Mouse (Mus musculus): ENCODE measurements around the gene Trim11. TPM values are rescaled to one million over a fixed set of nuclear protein-coding genes. Genes with fewer than 3 reads are reported as not detected.
A peak's percentile ranks its signal among the peaks of the same experiment; 100 is the strongest.

The Trim11 gene
- total and polyA plus RNA-seq, 3 experiments: 24.8 to 27.0 TPM; not detected in 1

- peaks cover 5 to 16% of the 10 kb centered on the region in 2 experiments; a peak in 3 of 4 replicates for H3K4me1 ChIP-seq (ENCODE audit: control insufficient read depth in 1 of 2, insufficient read depth in 2 of 2, low read length in 2 of 2)
These were observed 22.0 kb upstream of the Trim11 start for GRCm38 (mm10) chr11:58955868-58956257.

DNA sequence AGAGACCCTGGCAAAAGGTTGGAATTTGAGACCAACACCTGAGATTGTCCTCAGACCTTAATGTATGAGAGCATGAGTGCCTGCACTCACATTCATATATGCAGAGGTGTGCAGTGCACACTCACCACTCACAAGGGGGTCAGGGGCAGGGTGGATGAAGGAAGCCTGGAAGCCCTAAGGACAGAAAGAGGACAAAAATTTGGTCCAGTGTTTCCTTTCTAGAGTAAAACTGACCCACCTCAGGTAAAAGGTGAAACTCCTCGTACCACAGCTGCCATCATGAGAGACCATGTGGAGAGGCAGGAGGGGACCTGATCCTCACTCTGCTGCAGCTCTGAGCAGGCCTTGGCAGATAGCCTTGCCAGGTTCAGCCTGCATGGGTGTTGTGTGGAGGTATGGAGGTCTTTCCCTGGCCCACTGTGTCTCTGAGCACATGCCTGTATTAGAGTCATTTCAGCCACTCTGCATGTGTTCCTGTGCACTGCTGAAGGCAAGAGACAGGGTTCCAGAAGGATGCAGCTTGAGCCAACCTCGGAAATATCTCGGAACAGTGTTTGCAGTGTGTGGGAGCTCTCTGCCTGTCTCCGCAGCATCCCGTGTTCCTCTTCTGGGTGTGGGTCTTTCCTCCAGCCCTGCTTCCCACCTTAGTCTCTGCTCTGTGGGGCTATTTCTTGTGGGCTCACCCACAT lies 20.5 kb upstream of the Trim11 start:
- Histone ChIP-seq H3K27ac (ENCODE audit: control insufficient read depth, low read depth, low read length) (no peak overlapping the region), H3K27me3 (ENCODE audit: control insufficient read depth in 1 of 2, insufficient read depth in 2 of 2, low read length in 2 of 2) (no peaks in the 10 kb centered on the region), H3K79me2 (ENCODE audit: control insufficient read depth, insufficient read depth, low read length, poor library complexity) (peaks cover 11% of the 10 kb centered on the region), H3K9ac (ENCODE audit: control insufficient read depth, low read depth, low read length, poor library complexity, severe bottlenecking) (no peak overlapping the region), H3K9me3 (replicated peaks; ENCODE audit: insufficient read depth, low read length) (no peaks in the 10 kb centered on the region), H3K4me3 (ENCODE audit: control insufficient read depth in 1 of 2, insufficient read depth in 1 of 2, low read depth in 2 of 2, low read length in 2 of 2) (no peak overlapping the region), H3K4me1 (ENCODE audit: control insufficient read depth in 1 of 2, insufficient read depth in 2 of 2, low read length in 2 of 2) (peaks cover 5 to 16% of the 10 kb centered on the region in 2 experiments; a peak in 3 of 4 replicates), H3K36me3 (ENCODE audit: control insufficient read depth in 1 of 2, insufficient read depth in 2 of 2, low read length in 2 of 2) (peaks cover 0 to 14% of the 10 kb centered on the region in 2 experiments; a peak in 2 of 4 replicates)
- no peak for DNase-seq (ENCODE audit: low read depth, low spot score)
- TF ChIP-seq EP300 (IDR thresholded peaks at IDR 0.05; ENCODE audit: low read depth in 1 of 2, low read length in 2 of 2) (no peak), SIN3A (IDR thresholded peaks at IDR 0.05; ENCODE audit: low read length) (no peak), MAFK (IDR thresholded peaks at IDR 0.05; ENCODE audit: borderline replicate concordance, low read depth, low read length) (no peak), USF2 (IDR thresholded peaks at IDR 0.05; ENCODE audit: borderline replicate concordance in 1 of 2, insufficient read depth in 1 of 2, low read depth in 1 of 2, low read length in 2 of 2) (no peak), NELFE (IDR thresholded peaks at IDR 0.05; ENCODE audit: low read depth, low read length) (no peak)

More at GRCm38 (mm10) chr11:58955868-58956257, 22.0 kb upstream of the Trim11 start:
- H3K27ac ChIP-seq (ENCODE audit: control insufficient read depth, low read depth, low read length): peak overlapping the region; percentile 92
- H3K27me3 ChIP-seq (ENCODE audit: control insufficient read depth in 1 of 2, insufficient read depth in 2 of 2, low read length in 2 of 2): peaks cover 0 to 3% of the 10 kb centered on the region in 2 experiments; a peak in 2 of 4 replicates
- TF ChIP-seq NELFE (IDR thresholded peaks at IDR 0.05; ENCODE audit: low read depth, low read length) (0 out of 2 replicates have a peak, but pooled peaks have one; percentile 6), KAT2A (conservative IDR thresholded peaks at IDR 0.05; ENCODE audit: low read depth, low read length) (no peak)
- H3K9me3 ChIP-seq (replicated peaks; ENCODE audit: insufficient read depth, low read length): no peaks in the 10 kb centered on the region
- peak overlapping the region; percentile 82 for H3K9ac ChIP-seq (ENCODE audit: control insufficient read depth, low read depth, low read length, poor library complexity, severe bottlenecking)
- peaks cover 11% of the 10 kb centered on the region for H3K79me2 ChIP-seq (ENCODE audit: control insufficient read depth, insufficient read depth, low read length, poor library complexity)
- DNase-seq (ENCODE audit: low read depth, low spot score): no peak
- peaks cover 0 to 14% of the 10 kb centered on the region in 2 experiments; a peak in 2 of 4 replicates for H3K36me3 ChIP-seq (ENCODE audit: control insufficient read depth in 1 of 2, insufficient read depth in 2 of 2, low read length in 2 of 2)
- peak overlapping the region; percentile 37 to 74 for H3K4me3 ChIP-seq (ENCODE audit: control insufficient read depth in 1 of 2, insufficient read depth in 1 of 2, low read depth in 2 of 2, low read length in 2 of 2)

DNA sequence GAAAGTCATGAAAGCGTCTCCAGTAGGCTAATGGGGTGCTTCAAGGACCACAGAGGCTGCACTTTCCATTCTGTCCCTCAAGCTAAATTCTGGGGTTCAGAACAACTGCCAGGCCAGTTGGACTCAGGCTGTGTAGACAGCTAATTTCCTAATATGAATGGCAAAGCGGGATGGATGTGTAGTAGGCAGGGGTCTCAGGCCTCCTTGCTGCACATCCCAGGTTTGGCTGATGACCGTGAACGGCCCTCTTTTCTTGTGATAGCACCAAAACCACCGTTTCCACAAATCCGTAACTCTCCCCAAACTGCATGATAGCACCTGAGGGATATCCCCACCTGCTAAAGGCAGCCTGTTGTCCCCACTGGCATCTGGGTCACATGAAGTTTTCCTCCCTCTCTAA lies 19.4 kb upstream of the Trim11 start:
- Histone ChIP-seq H3K36me3 (ENCODE audit: control insufficient read depth in 1 of 2, insufficient read depth in 2 of 2, low read length in 2 of 2) (peaks cover 0 to 10% of the 10 kb centered on the region in 2 experiments; a peak in 2 of 4 replicates), H3K27me3 (ENCODE audit: control insufficient read depth in 1 of 2, insufficient read depth in 2 of 2, low read length in 2 of 2) (no peaks in the 10 kb centered on the region), H3K4me3 (ENCODE audit: control insufficient read depth in 1 of 2, insufficient read depth in 1 of 2, low read depth in 2 of 2, low read length in 2 of 2) (no peak overlapping the region), H3K9me3 (replicated peaks; ENCODE audit: insufficient read depth, low read length) (no peaks in the 10 kb centered on the region), H3K79me2 (ENCODE audit: control insufficient read depth, insufficient read depth, low read length, poor library complexity) (peaks cover 11% of the 10 kb centered on the region), H3K27ac (ENCODE audit: control insufficient read depth, low read depth, low read length) (no peak overlapping the region), H3K9ac (ENCODE audit: control insufficient read depth, low read depth, low read length, poor library complexity, severe bottlenecking) (no peak overlapping the region), H3K4me1 (ENCODE audit: control insufficient read depth in 1 of 2, insufficient read depth in 2 of 2, low read length in 2 of 2) (peaks cover 5 to 8% of the 10 kb centered on the region in 2 experiments; a peak in 3 of 4 replicates)
- TF ChIP-seq UBTF (IDR thresholded peaks at IDR 0.05; ENCODE audit: borderline replicate concordance, insufficient read depth, low read depth, low read length) (no peak), TCF12 (IDR thresholded peaks at IDR 0.05; ENCODE audit: low read depth, low read length) (no peak)
- no peak for DNase-seq (ENCODE audit: low read depth, low spot score)

All from MEL (cell line).